Mouse (Mus musculus): ENCODE data around the gene Abcb9. TPM values are rescaled to one million over a fixed set of nuclear protein-coding genes. Genes with fewer than 3 reads are reported as not detected.

Abcb9 gene
- total RNA-seq, 2 experiments from 2014 or later, result 55.0 to 57.3 TPM

- Histone ChIP-seq H3K4me3 (no peak overlapping the region), H3K27ac (peak overlapping the region; percentile 67)
- intact Hi-C loops (cut with DNase I), result no loop called here
- no peak for TF ChIP-seq CTCF (IDR thresholded peaks at IDR 0.05)
- DNase-seq (ENCODE audit: extremely low spot score in 1 of 2, low spot score in 2 of 2), result no peak
Observed at GRCm38 (mm10) chr5:124026568-124026967, 69.0 kb downstream of the Abcb9 start.

- no peak for TF ChIP-seq CTCF (IDR thresholded peaks at IDR 0.05)
- Histone ChIP-seq H3K27ac (peak overlapping the region; percentile 67), H3K4me3 (no peak overlapping the region)
- DNase-seq (ENCODE audit: extremely low spot score in 1 of 2, low spot score in 2 of 2), result no peak
- intact Hi-C loops (cut with DNase I), result no loop called here
Observed at GRCm38 (mm10) chr5:124025587-124026441, 69.8 kb downstream of the Abcb9 start.

- no peak for DNase-seq (ENCODE audit: extremely low spot score in 1 of 2, low spot score in 2 of 2)
- Histone ChIP-seq H3K27ac (peak overlapping the region; percentile 67), H3K4me3 (no peak overlapping the region)
- TF ChIP-seq CTCF (IDR thresholded peaks at IDR 0.05), result no peak
- intact Hi-C loops (cut with DNase I), result no loop called here
Observed at GRCm38 (mm10) chr5:124025146-124025545, 70.5 kb downstream of the Abcb9 start.

- peak overlapping the region; percentile 67 for H3K27ac ChIP-seq
- no peak for TF ChIP-seq CTCF (IDR thresholded peaks at IDR 0.05)
- no peak overlapping the region for H3K4me3 ChIP-seq
- no peak for DNase-seq (ENCODE audit: extremely low spot score in 1 of 2, low spot score in 2 of 2)
- intact Hi-C loops (cut with DNase I), result no loop called here
Observed at GRCm38 (mm10) chr5:124024677-124025076, 70.9 kb downstream of the Abcb9 start.

DNA sequence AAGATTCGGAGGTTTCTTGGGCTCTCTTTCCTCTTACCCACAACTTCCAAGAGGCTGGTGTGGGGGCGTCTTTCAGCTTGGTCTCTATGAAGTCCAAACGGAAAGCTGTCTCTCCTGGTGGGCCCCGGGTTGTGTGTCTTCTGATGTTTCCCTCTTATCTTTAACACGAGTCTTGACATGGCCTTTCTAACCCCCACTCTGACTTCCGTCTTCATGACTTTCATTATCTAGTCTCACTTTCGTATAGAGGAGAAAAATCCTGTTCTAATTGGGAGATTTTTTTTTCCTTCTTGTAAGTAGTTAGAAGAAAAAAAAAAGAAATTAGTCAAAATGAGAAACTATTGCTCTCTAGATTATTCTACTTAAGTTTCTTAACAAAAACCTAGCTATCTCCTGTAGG, 73.2 kb downstream of the Abcb9 start:
- intact Hi-C loops (cut with DNase I), result no loop called here
- H3K27ac ChIP-seq, result peak overlapping the region; percentile 65
- peak in 1 of 2 experiments; percentile 18 for DNase-seq (ENCODE audit: extremely low spot score in 1 of 2, low spot score in 2 of 2)
- H3K4me3 ChIP-seq, result no peak overlapping the region
- TF ChIP-seq CTCF (IDR thresholded peaks at IDR 0.05), result no peak

GRCm38 (mm10) chr5:124021701-124022100, 73.9 kb downstream of the Abcb9 start:
- H3K27ac ChIP-seq, result peak overlapping the region; percentile 65

DNA sequence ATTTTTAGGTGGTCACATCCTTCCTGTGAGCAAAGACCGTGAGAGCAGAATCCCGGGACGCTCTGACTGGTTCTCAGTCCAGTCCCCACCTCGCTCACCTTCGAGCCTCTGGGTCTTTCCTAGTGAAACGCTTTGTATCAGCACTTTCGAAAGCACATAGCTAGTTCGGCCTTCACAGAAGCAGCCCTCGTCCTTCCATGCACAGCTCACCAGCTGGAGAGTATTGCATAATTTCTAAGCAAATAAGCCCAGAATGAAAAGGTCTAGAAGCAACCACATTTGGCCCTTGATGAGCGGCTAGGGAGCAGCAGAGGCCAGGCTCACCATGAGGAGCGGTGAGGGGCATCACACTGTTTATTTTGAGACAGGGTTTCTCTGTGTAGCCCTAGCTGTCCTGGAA, 74.5 kb downstream of the Abcb9 start:
- intact Hi-C loops (cut with DNase I), result no loop called here
- no peak for DNase-seq (ENCODE audit: extremely low spot score in 1 of 2, low spot score in 2 of 2)
- Histone ChIP-seq H3K27ac (peak overlapping the region; percentile 65), H3K4me3 (no peak overlapping the region)
- TF ChIP-seq CTCF (IDR thresholded peaks at IDR 0.05), result no peak

More at GRCm38 (mm10) chr5:124021701-124022100, 73.9 kb downstream of the Abcb9 start:
- TF ChIP-seq CTCF (IDR thresholded peaks at IDR 0.05), result no peak
- DNase-seq (ENCODE audit: extremely low spot score in 1 of 2, low spot score in 2 of 2), result no peak
- intact Hi-C loops (cut with DNase I), result no loop called here
- no peak overlapping the region for H3K4me3 ChIP-seq

DNA sequence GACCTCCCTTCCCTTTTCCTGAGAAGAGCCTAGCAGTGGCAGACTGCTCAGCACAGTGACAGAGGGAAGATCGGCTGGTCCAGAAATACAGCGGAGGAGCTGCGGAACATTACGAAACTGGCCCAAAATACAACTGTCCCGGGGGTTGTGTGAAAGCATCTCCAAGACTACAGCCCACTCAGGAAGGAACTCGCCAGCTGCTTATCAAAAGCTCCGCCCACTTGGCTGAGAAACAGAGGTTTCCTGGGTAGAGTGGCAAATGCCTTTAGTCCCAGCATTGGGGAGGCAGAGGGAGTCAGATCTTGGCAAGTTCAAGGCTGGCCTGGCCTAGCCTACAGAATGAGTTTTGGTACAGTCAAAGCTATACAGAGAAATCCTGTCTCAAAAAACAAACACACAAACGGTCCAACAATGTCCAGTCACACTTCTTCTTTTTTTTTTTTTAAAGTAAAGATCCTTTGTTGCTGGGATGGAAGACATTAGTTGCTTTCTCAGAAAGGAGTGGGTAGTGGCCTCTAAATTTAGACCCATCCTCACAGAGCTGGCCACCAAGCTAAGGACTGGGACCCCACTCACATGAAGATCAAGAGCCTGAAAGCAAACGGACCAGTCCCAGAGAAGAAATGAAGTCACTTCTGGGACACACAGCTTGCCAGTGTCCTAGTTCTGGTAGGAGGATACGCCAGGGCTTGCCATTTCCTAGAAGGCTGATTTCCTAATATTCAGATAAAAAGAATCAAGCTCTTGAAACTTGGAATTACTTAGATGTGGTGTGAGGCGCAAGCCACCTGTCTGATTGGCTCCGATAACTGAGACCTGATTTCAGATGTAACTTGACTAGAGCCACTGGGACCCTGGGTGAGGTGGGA, 76.0 kb downstream of the Abcb9 start:
- intact Hi-C loops (cut with DNase I), result loop anchor here (1.0 kb wide), 1 partner anchor 24 kb away; no protein-coding TSS in a partner anchor
- DNase-seq (ENCODE audit: extremely low spot score in 1 of 2, low spot score in 2 of 2), result peak; percentile 81 to 82
- H3K4me3 ChIP-seq, result no peak overlapping the region; the same call in 1 of the 2 replicates
- TF ChIP-seq CTCF (IDR thresholded peaks at IDR 0.05), result no peak
- peak overlapping the region; percentile 83 for H3K27ac ChIP-seq

GRCm38 (mm10) chr5:124018651-124019050, 76.9 kb downstream of the Abcb9 start:
- peak overlapping the region; percentile 83 for H3K27ac ChIP-seq
- no peak for DNase-seq (ENCODE audit: extremely low spot score in 1 of 2, low spot score in 2 of 2)
- TF ChIP-seq CTCF (IDR thresholded peaks at IDR 0.05), result no peak
- intact Hi-C loops (cut with DNase I), result loop anchor here (1.0 kb wide), 1 partner anchor 25 kb away; no protein-coding TSS in a partner anchor
- no peak overlapping the region; the same call in 1 of the 2 replicates for H3K4me3 ChIP-seq

DNA sequence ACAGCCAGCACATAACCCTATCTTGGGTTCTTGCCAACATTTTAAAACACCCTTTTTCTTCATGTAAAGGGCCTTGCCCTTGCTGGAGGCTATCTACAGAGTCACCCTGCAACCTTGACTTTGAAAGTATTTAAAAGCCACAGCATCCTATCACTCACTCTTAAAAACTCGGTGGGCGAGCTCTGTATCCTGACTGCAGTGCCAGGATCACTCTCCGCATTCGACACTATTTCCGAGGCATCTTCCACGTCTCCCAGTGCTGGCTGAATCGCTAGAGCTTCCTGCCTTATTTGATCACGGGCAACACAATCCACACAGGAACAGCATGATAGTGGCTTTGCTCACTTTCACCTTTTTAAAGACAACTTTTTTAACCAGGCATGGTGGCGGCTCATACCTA, 77.7 kb downstream of the Abcb9 start:
- intact Hi-C loops (cut with DNase I), result no loop called here
- H3K4me3 ChIP-seq, result no peak overlapping the region
- no peak for TF ChIP-seq CTCF (IDR thresholded peaks at IDR 0.05)

DNA sequence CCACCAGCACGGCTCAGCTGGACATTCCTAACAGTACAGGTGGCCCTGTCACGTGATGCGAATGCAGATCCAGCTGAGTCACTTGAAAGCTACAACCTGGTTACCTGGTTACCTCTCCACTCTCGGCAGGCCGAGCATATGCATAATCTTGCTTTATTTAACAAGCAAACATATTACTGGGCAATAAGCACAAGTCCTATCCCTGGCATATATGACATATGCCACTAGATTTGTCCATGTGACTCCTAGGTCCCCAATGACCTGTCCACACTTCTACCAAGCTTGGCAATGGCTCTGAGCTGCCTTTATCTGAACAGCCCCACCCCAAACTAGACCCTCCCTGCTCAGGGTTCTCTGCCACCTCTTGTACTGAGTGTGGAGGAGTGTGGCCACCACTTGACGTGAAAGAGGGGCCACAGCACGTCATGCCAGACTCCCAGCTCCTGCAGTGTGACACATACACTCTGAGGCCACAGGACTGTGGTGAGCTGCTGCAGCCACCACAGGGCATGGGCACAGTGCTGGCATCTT, 79.2 kb downstream of the Abcb9 start:
- H3K27ac ChIP-seq, result peak overlapping the region; percentile 83
- DNase-seq (ENCODE audit: extremely low spot score in 1 of 2, low spot score in 2 of 2), result peak in 1 of 2 experiments; percentile 19
- no peak overlapping the region for H3K4me3 ChIP-seq
- intact Hi-C loops (cut with DNase I), result no loop called here
- no peak for TF ChIP-seq CTCF (IDR thresholded peaks at IDR 0.05)

More for the DNA sequence above, 77.7 kb downstream of the Abcb9 start:
- peak overlapping the region; percentile 83 for H3K27ac ChIP-seq
- no peak for DNase-seq (ENCODE audit: extremely low spot score in 1 of 2, low spot score in 2 of 2)

Data from left cerebral cortex, adult 2 months (tissue).